Mouse (Mus musculus) G1E (cell line): ENCODE measurements around the gene Runx2.

ENCODE experiments used
- CTCF ChIP-seq: IDR thresholded peaks from 2 replicates; pipeline ENCODE4 v1.5.1; 2012; ENCODE audit warnings: low read depth, low read length, inconsistent platforms, mixed read lengths
- GATA1 ChIP-seq: IDR thresholded peaks from 2 replicates; pipeline ENCODE4 v1.6.1; 2012; ENCODE audit warnings: borderline replicate concordance, low read length, inconsistent platforms, mixed read lengths
- GATA2 ChIP-seq: IDR thresholded peaks from 2 replicates; pipeline ENCODE4 v1.6.1; 2012; ENCODE audit warnings: low read depth, low read length, inconsistent platforms, borderline replicate concordance
- TAL1 ChIP-seq: conservative IDR thresholded peaks from 2 replicates; pipeline ENCODE4 v1.6.1; 2012; ENCODE audit warnings: low read depth, low read length, inconsistent platforms, mixed read lengths

- TF ChIP-seq CTCF = no peak
- TF ChIP-seq TAL1 = no peak
- no peak for TF ChIP-seq GATA1
- no peak for TF ChIP-seq GATA2
Measured at GRCm38 (mm10) chr17:44702506-44703298, 111.9 kb downstream of the Runx2 start.
